Mouse (Mus musculus) urinary bladder, postnatal 36 days (tissue): ENCODE data around the gene Iqsec2.
A peak's percentile ranks its signal among the peaks of the same experiment; 100 is the strongest.
"Not testable (repeated sequence)": the region's sequence is repeated elsewhere in the genome, so short reads cannot be mapped to it uniquely, and the experiment has no call there.

Experiments used
- DNase-seq, 2 experiments: peaks; one replicate each; pipeline ENCODE4 v3.0.0; 2022; ENCODE audit warnings: low spot score in 2 of 2, mixed read lengths in 1 of 2

Iqsec2 gene

DNA sequence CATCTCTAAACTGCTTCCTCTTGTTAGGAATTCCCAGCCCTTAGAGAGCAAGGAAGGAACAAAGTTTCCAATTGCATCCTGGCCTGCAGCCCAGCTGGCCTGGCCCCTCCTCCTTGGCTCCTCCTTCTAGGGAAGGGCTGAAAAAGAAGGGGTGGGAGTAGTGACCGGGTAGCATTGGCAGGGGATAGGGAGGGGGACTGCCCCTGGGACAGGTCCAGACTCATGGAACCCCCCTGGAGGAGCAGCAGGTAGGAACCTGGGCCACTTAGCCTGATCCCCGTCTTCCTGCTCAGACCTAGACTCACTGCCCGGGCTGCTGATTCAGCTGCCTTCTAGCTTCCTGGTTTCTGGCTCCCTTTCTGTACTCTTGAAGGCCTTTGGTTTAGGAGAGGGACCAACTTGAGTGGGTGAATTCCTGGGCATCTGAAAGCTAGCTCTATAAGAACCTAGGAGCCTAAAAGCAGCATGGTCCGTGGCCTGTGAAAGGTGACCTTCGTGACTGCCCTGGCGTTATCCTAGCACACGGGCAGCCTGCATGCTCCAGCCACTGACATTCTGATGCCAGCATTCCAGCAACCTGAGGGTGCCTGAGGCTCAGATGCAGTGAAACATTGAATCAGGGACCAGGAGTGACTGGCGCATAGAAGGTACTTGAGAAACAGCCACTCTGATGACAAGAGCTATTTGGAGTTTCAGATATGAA, 34.9 kb downstream of the Iqsec2 start:
- peak; percentile 32 to 70 for DNase-seq

DNA sequence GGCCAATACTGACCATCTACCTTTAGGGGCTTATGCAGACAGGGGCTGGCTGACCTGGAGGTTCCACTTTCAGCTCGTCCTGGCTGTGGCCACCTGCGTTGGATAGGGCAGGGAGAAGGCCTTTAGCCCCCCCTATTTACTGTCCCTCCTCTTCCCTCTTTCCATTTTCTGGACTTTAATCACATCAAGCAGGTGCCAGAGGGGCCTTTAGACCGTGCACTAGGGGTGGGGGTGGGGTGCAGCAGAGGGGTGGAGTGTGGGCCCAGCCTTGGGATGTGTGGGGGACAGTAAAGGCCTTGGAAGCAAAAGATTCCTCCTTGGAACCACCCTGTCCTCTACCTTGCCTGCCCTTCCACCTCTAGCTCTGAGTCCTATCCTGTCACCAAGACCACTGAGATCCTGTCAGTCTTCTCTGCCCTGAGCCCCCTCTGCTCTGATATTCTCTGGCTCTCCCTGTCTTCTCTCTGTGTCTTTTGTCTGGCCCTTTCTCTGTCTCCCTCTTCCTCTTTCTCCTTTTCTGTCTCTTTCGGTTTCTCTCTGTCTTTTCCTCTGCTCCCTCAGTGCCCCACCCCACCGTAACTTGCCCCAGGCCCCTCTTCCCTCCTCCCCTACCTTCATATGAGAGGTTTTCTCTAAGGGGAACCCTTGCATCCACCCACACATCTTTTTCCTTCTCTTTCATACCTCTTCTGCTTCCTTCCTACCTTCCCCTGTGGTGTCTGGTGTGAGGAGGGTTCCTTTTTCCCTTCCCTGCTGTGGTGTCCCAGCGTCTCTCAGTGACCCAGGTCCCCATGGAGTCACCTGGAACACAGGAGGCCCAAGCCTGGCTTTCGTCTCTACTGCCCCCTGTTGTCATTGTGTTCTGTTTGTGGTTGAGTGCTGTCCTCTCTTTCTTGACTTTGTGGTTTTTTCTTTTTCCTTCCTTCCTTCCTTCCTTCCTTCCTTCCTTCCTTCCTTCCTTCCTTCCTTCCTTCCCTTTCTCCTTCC, 35.9 kb downstream of the Iqsec2 start:
- DNase-seq: no peak

DNA sequence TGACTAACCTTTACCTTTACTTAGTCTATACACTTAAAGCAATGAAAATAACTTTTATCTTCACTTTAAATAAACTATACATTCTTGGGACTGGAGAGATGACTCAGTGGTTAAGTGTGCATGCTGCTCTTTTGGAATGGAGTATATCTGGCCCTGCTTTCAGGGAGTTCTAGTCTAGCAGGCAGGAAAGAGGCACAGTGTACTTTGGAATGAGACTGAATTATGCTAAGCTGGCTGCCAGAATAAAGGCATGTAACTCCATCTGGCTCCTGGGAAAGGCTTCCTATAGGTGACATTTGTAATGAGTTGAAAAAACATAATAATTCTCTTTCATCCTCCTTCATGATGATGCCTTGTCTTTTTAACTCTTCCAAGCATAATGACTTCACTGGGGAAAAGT, 43.1 kb downstream of the Iqsec2 start:
- DNase-seq: no peak

- DNase-seq: no peak
Measured at GRCm38 (mm10) chrX:152191266-152191665, 47.2 kb downstream of the Iqsec2 start.

DNA sequence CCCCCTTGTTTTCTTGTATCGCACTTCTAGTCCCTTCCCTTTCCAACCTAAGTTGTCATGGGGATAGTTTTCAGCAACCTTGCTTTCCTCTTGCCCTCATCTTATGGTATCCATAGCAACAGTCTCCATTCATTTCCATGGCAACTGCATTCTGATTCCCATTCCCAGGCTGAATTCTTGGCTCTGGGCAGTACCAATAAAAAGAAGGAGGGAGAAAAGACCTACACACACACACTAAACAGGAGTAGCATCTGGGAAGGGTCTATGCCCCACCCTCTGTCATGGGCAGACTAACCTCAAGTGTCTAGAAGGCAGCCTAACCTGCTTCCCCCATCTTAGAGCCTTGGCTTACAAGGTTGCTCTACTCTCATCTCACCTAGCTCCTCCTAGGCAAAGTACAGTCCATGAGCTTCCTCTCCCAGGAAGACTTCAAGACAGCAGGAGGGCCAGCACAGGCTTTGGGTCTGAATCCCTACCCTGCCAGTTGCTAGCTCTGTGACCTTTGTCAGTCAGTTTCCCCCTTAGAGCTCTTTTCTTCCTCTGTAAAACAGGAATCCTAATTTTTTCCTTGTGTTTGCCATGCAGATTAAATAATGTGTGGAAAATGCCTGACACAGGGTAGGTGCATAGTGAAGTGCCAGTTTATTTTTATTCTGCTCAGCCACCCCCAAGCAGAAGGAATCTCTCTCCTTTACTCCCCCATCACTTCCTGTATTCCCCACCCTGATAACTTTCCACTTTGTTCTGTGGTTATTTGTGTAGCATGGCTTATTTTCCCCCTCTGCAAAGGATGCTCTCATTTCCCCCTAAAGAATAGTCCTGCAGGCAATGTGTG, 54.0 kb downstream of the Iqsec2 start:
- no peak for DNase-seq

DNA sequence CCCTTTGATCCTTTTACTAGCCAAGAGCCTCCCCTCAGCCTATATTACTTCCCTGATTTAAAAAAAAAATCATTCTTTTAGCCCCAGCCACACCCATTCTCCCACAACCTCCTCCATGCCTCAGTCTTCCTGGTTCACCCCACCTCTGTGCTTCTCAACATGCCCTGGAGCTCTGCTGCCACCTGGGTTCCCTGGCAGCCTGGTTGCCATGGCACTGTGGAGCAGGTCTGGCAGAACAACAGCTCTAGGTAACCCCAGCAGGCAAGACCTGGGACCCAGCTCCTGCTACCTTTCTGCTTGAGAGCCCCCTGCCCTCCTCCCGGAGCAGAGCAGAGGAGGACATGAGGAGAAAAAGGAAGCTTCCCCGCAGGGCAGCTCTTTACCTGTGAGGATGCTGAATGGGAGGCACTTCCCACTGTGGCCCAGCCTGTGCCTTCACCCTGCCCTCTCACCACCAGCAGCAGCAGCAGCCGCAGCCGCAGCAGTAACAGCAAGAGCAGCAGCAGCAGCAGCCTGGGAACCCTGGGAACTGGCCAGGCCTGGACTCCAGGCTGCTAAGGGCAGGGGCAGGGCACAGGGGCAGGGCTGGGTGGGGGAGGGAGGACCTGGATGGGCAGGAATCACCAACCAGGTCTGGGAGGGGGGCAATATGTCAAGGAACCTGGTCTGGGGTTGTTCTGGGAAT, 57.8 kb downstream of the Iqsec2 start:
- no peak for DNase-seq

DNA sequence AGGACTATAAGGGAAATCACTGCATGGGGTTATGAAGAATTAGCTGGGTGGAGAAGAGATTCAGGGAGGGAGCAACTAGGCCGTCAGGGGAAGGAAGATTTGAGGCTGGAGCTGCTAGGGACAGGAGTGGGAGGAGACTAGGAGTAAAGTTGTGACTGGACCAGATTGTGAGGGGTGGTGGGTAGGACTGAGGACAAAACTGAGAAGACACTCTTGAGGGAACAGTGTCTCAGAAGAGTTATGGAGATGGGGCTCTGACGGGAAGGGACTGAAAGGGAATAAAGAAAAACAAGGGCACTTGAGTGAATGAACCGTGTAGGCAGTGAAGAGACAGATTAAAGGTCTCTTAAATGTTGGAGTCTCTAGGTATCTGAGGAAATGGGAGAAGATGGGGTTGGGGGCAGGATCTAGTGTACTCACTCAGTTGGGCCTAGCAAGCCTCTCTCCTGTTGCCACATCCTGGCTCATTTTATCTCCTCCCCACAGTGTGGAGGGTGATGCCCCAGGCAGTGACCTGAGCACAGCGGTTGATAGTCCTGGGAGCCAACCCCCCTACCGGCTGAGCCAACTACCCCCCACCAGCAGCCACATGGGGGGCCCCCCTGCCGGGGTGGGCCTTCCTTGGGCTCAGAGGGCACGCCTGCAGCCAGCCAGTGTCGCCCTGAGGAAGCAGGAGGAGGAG, 58.5 kb downstream of the Iqsec2 start:
- no peak for DNase-seq

DNA sequence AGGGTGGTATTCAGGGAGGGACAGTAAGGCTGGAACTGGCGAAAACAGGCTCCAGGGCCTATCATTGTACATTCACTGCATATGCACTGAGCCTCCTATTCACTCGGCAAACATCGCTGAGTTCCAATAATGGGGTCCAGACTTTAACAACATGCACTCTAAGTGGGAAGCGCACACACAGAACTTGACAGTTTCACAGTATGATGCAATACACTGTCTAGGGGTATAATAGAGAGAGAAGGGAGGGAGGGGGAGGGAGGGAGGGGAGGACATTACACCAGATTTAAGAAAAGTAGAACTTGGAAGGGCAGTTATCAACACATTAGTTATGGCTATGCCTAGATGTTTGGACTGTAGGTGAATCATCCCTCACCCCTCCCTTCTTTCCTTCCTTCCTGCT, 59.2 kb downstream of the Iqsec2 start:
- no peak for DNase-seq

- DNase-seq: no peak
Measured at GRCm38 (mm10) chrX:152205486-152205885, 61.4 kb downstream of the Iqsec2 start.

GRCm38 (mm10) chrX:152214703-152215102, 70.6 kb downstream of the Iqsec2 start:
- DNase-seq: no peak

- no peak for DNase-seq
Measured at GRCm38 (mm10) chrX:152218529-152218928, 74.5 kb downstream of the Iqsec2 start.

DNA sequence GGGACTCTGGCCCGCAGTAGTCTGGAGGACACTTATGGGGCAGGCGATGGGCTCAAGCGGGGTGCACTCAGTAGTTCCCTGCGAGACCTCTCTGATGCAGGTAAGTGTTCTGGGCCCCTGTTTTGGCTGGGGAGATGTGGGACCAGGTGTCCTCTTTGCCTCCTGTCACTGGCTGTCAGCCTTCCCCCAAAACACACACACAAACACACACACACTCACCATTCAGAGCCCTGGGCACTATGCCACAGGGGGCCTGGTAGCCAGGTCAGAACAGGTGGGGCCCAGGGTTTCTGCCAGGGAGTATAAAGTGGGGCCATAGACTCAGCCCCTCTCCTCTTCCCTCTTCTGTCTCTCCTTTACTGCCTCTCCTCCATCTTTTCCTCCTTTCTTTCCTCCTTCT, 77.7 kb downstream of the Iqsec2 start:
- no peak for DNase-seq

DNA sequence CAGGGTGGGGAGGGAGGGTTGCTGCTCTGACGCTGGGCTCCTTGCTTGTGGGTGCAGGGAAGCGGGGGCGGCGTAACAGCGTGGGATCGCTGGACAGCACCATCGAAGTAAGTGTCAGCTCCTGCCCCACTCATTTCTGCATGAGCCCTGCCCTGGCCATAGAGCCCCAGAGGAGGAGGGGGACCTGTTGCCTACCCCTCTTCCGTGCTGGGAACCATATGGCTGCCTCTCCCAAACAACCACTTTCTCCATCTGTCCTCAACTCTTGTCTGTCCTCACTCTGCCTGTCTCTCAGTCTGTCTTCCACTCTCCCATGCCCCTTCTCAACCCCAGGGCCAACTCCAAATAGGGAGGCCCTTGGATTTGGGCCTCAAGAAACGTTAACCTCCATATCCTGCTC, 78.2 kb downstream of the Iqsec2 start:
- DNase-seq: no peak

- no peak for DNase-seq
Measured at GRCm38 (mm10) chrX:152223313-152223712, 79.2 kb downstream of the Iqsec2 start.

DNA sequence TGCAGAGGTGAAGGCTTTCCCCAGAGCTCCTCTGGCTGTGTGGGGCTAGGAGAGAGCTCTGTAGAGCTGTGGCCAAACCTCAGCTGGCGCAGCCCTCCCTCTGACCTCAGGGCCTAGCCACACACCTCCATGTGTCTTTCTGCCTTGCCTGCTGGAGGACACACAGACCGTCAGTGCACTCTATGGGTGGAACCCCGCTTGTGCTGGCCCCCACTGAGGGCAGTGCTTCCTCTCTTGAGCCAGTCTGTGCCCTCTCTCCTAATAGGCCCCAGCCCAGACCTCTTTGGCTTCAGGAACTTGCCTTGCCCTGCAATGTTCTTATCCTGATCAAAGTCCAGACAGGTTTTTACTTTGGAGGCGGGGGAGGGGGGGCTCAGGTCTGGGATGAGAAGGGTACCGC, 80.2 kb downstream of the Iqsec2 start:
- DNase-seq: no peak

- DNase-seq: peak; percentile 80 to 97
Measured at GRCm38 (mm10) chrX:152232781-152233763, 89.0 kb downstream of the Iqsec2 start, which contains the start of gene Kdm5c. Kdm5c (plus strand) TSS chrX:152233020.

DNA sequence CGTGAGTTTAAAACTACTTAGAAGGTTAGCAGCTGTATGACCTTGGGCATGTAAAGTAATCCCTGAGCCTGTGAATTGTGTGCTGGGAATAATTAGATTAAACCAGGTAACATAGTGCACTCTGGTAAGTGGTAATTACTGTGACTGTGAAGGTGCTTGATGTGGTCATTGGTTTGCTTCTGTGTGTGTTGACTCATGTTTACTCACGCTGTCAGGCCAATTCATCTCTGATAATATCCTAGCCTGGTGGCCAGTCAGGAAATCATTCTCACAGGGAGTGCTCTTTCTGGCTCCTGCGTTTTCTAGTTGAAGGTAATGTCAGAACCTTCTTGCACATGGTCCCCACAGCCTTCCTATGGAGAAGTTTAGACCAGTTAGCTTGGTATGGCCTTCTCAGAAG, 90.1 kb downstream of the Iqsec2 start:
- DNase-seq: no peak

- no peak for DNase-seq
Measured at GRCm38 (mm10) chrX:152235758-152236157, 91.7 kb downstream of the Iqsec2 start.

DNA sequence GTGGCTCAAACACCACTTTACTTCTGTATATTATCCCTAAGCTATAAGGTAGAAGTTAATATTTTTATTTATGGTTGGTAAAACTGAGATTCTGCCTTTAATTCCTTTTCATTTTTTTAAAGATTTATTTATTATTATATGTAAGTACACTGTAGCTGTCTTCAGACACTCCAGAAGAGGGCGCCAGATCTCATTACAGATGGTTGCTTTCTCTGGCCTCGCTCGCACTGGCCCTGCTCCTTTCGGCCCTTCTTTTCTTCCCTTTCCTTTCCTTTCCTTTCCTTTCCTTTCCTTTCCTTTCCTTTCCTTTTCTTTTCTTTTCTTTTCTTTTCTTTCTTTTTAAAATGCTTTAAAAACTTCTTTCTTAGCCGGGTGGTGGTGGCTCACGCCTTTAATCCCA, 99.1 kb downstream of the Iqsec2 start:
- DNase-seq: not testable (repeated sequence)
